Mouse (Mus musculus) embryonic facial prominence, embryonic 12.5 days (tissue): ENCODE results near the gene Wscd1. TPM values are rescaled to one million over a fixed set of nuclear protein-coding genes. Genes with fewer than 3 reads are reported as not detected.
A peak's percentile ranks its signal among the peaks of the same experiment; 100 is the strongest.

ENCODE experiments used
- ATAC-seq: fragments of 200-750 bp; cut with Nextera tagmentation; 2 replicates; pipeline ENCODE4 v1.8.0; 2017; ENCODE audit not compliant: insufficient number of reproducible peaks, insufficient read depth, low FRiP score, low TSS enrichment
- H3K27ac ChIP-seq: fragments of 300-500 bp; sonication (generic); 2 replicates; pipeline ENCODE4 v1.5.1; 2016; ENCODE audit warnings: mild to moderate bottlenecking
- H3K27me3 ChIP-seq: fragments of 300-500 bp; sonication (generic); 2 replicates; pipeline ENCODE4 v1.6.1; 2016; ENCODE audit warnings: mild to moderate bottlenecking, moderate library complexity
- H3K36me3 ChIP-seq: fragments of 300-500 bp; sonication (generic); 2 replicates; pipeline ENCODE4 v1.6.1; 2016; ENCODE audit warnings: mild to moderate bottlenecking
- H3K4me1 ChIP-seq: fragments of 300-500 bp; sonication (generic); 2 replicates; pipeline ENCODE4 v1.6.1; 2016
- H3K4me2 ChIP-seq: fragments of 300-500 bp; sonication (generic); replicated peaks from 2 replicates; pipeline ENCODE4 v1.6.1; 2016; ENCODE audit warnings: mild to moderate bottlenecking, moderate library complexity
- H3K4me3 ChIP-seq: fragments of 300-500 bp; sonication (generic); 2 replicates; pipeline ENCODE4 v1.5.1; 2016; ENCODE audit warnings: mild to moderate bottlenecking
- H3K9ac ChIP-seq: fragments of 300-500 bp; sonication (generic); 2 replicates; pipeline ENCODE4 v1.6.1; 2016; ENCODE audit warnings: mild to moderate bottlenecking, moderate library complexity
- H3K9me3 ChIP-seq: fragments of 300-500 bp; sonication (generic); 2 replicates; pipeline ENCODE4 v1.6.1; 2016; ENCODE audit warnings: mild to moderate bottlenecking, moderate library complexity
- WGBS: fragments of 180-500 bp; shearing (Covaris S2); methylation state at CpG from one replicate; pipeline ENCODE4 v1.1.7; 2016; 5-methylcytosine and 5-hydroxymethylcytosine counted together
- polyA plus RNA-seq: library from polyadenylated mRNA; unstranded; fragments of >200 nt; fragmentation: Nextera tagmentation; extraction: Ambion mirVana; gene quantifications from 2 replicates; pipeline ENCODE4 v1.2.1, GENCODE M21; 2016

The Wscd1 gene
- polyA plus RNA-seq: 7.2 and 8.9 TPM in 2 replicates

GRCm38 (mm10) chr11:71749671-71750070, at the start of gene Wscd1:
Gene Wscd1, plus strand, starts transcription at chr11:71749920.
- 11% methylated on average over 5 of the region's 5 CpGs for WGBS
- H3K27ac ChIP-seq: no peak within 1 kb of the TSS
- peaks cover 46% of the 10 kb centered on the region for H3K27me3 ChIP-seq
- peak within 1 kb of the TSS; percentile 60; the same call in 1 of the 2 replicates for H3K9ac ChIP-seq
- H3K4me1 ChIP-seq: peaks cover 6% of the 10 kb centered on the region; the same call in 1 of the 2 replicates
- no peak for ATAC-seq
- no peaks in the 10 kb centered on the region for H3K9me3 ChIP-seq
- H3K4me3 ChIP-seq: peak within 1 kb of the TSS; percentile 59
- H3K4me2 ChIP-seq: peak within 1 kb of the TSS; percentile 97
- no peaks in the 10 kb centered on the region for H3K36me3 ChIP-seq

DNA sequence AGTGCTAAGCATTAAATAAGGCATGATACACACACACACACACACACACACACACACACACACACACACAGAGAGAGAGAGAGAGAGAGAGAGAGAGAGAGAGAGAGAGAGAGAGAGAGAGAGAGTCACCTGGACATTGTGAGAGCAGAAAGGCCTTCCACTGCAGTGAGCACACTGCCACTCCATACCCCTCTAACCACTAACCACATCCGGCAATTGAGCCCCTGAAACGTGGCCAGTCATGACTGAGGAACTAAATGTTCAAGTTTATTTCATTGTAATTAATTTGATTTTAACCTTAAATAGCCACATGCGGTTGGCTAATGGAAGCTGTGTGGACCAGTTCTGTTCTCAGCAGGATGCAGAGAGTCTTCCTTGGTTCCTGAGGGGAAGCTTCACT, 21.7 kb upstream of the Wscd1 start:
- H3K27ac ChIP-seq: no peak overlapping the region

GRCm38 (mm10) chr11:71729287-71729686, 20.4 kb upstream of the Wscd1 start:
- Histone ChIP-seq H3K4me2 (no peak overlapping the region), H3K36me3 (no peaks in the 10 kb centered on the region), H3K9ac (no peak overlapping the region), H3K4me1 (no peaks in the 10 kb centered on the region), H3K27ac (no peak overlapping the region), H3K27me3 (no peaks in the 10 kb centered on the region), H3K4me3 (no peak overlapping the region), H3K9me3 (no peaks in the 10 kb centered on the region)
- ATAC-seq: no peak
- 69% methylated on average over 3 of the region's 3 CpGs for WGBS

More for the DNA sequence above, 21.7 kb upstream of the Wscd1 start:
- H3K4me3 ChIP-seq: no peak overlapping the region
- no peaks in the 10 kb centered on the region for H3K36me3 ChIP-seq
- ATAC-seq: no peak
- 73% methylated on average over 3 of the region's 3 CpGs for WGBS
- H3K9ac ChIP-seq: no peak overlapping the region
- no peaks in the 10 kb centered on the region for H3K27me3 ChIP-seq
- no peaks in the 10 kb centered on the region for H3K9me3 ChIP-seq
- no peaks in the 10 kb centered on the region for H3K4me1 ChIP-seq
- no peak overlapping the region for H3K4me2 ChIP-seq

DNA sequence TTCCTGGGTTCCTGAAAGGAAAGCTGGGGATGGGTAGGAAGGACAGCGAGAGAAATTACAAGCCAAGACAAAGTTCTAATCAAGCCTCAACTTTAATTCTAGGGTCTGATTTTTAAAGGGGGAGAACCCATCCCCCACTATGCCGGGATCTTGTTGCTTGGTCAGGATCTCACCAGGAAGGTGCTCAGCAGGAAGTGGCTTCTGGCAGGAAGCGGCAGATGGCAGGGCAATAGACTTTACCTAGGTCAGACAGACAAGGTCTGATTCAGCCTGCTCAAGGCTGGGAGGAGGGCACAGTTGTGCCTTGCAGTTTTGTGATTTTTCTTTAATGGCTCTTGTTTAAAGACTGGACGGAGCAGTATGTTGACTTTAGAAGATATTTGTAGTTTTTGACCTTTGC, 15.9 kb upstream of the Wscd1 start:
- H3K27me3 ChIP-seq: no peaks in the 10 kb centered on the region
- H3K27ac ChIP-seq: no peak overlapping the region
- no peak for ATAC-seq
- no peaks in the 10 kb centered on the region for H3K36me3 ChIP-seq
- no peak overlapping the region for H3K4me2 ChIP-seq
- H3K4me1 ChIP-seq: no peaks in the 10 kb centered on the region
- no peak overlapping the region for H3K4me3 ChIP-seq
- H3K9me3 ChIP-seq: no peaks in the 10 kb centered on the region
- 50% methylated on average over 4 of the region's 4 CpGs for WGBS
- H3K9ac ChIP-seq: no peak overlapping the region

- no peak overlapping the region for H3K27ac ChIP-seq
- WGBS: 33% methylated on average over 5 of the region's 5 CpGs
- H3K9ac ChIP-seq: no peak overlapping the region
Measured at GRCm38 (mm10) chr11:71737106-71737505, 12.6 kb upstream of the Wscd1 start.

DNA sequence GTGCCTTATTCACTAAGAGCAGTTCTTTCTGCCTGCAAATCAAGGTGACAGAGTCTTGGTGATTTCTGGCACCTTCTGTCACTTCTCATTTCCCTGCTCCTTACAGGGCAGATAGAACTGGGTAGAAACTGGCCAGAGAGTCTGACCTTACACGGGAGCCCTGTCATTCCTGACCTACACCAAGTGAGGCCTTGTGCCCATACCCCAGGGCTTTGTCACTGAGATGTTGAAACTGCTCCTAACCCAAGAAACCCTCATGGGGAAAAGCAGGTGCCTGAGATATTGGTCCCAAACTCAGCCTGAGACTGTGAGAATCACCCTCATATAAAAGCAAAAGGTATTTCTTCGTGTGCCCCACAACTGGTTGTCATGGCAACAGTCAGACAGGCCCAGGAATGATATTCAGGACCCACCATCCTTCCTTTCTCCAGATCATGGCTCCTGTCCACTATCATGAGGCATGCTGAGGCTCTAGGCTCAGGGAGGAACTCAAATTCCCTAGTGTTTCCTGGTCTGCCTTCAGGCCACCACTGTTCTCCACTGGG, 11.1 kb upstream of the Wscd1 start:
- Histone ChIP-seq H3K4me1 (no peaks in the 10 kb centered on the region), H3K9ac (no peak overlapping the region), H3K4me2 (no peak overlapping the region), H3K27me3 (peaks cover 9% of the 10 kb centered on the region; the same call in 1 of the 2 replicates), H3K27ac (no peak overlapping the region), H3K9me3 (no peaks in the 10 kb centered on the region), H3K36me3 (no peaks in the 10 kb centered on the region), H3K4me3 (no peak overlapping the region)
- WGBS: 68% methylated on average over 2 of the region's 2 CpGs
- no peak for ATAC-seq

More at GRCm38 (mm10) chr11:71737106-71737505, 12.6 kb upstream of the Wscd1 start:
- no peaks in the 10 kb centered on the region for H3K9me3 ChIP-seq
- H3K4me1 ChIP-seq: no peaks in the 10 kb centered on the region
- ATAC-seq: no peak
- H3K4me3 ChIP-seq: no peak overlapping the region
- H3K36me3 ChIP-seq: no peaks in the 10 kb centered on the region
- no peak overlapping the region for H3K4me2 ChIP-seq
- peaks cover 9% of the 10 kb centered on the region; the same call in 1 of the 2 replicates for H3K27me3 ChIP-seq

- WGBS: 78% methylated on average over 3 of the region's 3 CpGs
- ATAC-seq: no peak
Measured at GRCm38 (mm10) chr11:71745875-71746274, 3.8 kb upstream of the Wscd1 start.

GRCm38 (mm10) chr11:71747719-71748118, 2.0 kb upstream of the Wscd1 start:
- Histone ChIP-seq H3K36me3 (no peaks in the 10 kb centered on the region), H3K27ac (no peak overlapping the region), H3K9ac (no peak overlapping the region), H3K27me3 (peaks cover 34% of the 10 kb centered on the region), H3K4me2 (no peak overlapping the region), H3K4me3 (no peak overlapping the region), H3K9me3 (no peaks in the 10 kb centered on the region), H3K4me1 (peaks cover 6% of the 10 kb centered on the region; the same call in 1 of the 2 replicates)
- 70% methylated on average over 7 of the region's 7 CpGs for WGBS
- ATAC-seq: no peak

More at GRCm38 (mm10) chr11:71745875-71746274, 3.8 kb upstream of the Wscd1 start:
- Histone ChIP-seq H3K9me3 (no peaks in the 10 kb centered on the region), H3K9ac (no peak overlapping the region), H3K27ac (no peak overlapping the region), H3K36me3 (no peaks in the 10 kb centered on the region), H3K4me2 (no peak overlapping the region), H3K27me3 (peaks cover 21% of the 10 kb centered on the region), H3K4me3 (no peak overlapping the region), H3K4me1 (no peaks in the 10 kb centered on the region)

DNA sequence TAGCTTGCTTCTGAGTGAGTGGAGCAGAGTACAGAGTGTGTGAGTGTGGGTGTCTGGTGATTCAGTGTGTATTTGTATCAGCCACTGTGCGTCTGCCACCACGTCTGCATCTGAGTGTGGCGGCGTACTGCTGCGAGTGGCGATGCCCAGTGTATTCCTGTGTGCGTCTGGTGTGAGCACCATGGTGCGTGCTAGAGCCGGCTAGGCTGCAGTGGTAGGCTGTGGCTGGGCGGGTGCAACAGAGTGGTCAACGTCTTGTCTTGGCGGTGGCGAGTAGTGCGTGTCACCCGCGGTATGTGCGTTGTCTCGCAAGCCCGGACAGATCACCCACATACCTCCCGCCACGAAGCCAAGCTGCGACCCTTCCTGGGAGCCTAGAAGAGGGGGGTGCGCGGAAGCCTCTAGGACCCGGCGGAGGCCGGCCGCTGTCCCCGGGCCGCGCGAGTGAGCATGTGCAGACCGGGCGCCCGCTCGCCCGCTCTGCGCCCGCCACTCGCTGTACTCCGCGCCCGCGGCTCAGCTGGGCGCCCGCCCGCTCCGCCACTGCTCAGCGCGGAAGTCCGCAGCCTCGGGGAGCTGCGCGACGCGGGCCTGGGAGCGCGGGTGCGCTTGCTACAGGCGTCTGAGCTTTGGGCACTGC, 934 bp downstream of the Wscd1 start:
- H3K4me2 ChIP-seq: peak overlapping the region; percentile 97
- H3K9me3 ChIP-seq: no peaks in the 10 kb centered on the region
- peak overlapping the region; percentile 59 for H3K4me3 ChIP-seq
- 2% methylated on average over 60 of the region's 60 CpGs for WGBS
- H3K27ac ChIP-seq: no peak overlapping the region
- no peaks in the 10 kb centered on the region for H3K36me3 ChIP-seq
- H3K9ac ChIP-seq: peak overlapping the region; percentile 60
- H3K4me1 ChIP-seq: peaks cover 6% of the 10 kb centered on the region; the same call in 1 of the 2 replicates
- ATAC-seq: peak; percentile 82
- peaks cover 51% of the 10 kb centered on the region for H3K27me3 ChIP-seq

DNA sequence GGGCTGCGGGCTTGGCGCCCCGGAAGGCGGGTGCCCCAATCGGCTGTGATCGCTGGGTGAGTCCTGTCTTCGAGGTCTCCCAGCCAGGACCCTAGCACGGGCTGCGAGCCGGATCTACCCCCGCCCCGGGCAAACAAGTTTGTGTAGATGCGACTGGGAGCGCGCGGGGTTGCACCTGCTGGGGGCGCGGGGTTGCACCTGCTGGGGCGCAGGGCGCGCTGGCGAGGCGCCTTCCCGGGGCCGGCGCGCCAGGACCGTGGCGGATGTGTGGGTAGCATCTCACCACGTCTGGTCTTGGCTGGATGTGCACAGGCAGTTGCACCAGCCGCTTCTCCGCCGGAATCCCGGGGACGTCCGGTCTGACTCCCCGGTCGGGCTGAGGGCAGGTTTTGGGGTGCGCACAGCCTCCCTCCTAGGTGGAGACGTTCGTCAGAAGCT, 1.5 kb downstream of the Wscd1 start:
- no peak for ATAC-seq
- H3K9ac ChIP-seq: peak overlapping the region; percentile 60
- WGBS: under 1% methylated on average over 41 of the region's 41 CpGs

DNA sequence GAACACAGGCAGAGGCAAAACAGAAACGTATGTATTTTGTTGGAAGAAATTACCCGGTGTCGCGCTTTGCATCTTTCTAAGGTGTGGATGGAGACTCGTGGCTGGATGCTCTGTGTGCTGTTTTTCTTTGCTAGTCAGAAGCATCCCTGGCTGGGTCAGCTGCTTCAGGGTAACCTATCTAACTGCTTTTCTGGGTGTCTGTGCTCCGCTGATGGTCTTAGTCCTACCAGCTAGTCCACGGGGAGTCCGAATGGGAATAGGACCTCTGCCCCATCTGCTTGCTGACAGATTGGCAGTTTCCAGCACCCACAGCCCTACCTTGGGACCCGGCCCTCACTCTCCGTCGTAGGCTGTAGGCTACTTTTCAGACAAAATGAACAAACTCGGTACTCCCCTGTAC, 2.0 kb downstream of the Wscd1 start:
- Histone ChIP-seq H3K27ac (no peak overlapping the region), H3K9ac (0 out of 2 replicates have a peak overlapping the region, but pooled peaks have one; percentile 60), H3K4me2 (peak overlapping the region; percentile 97), H3K27me3 (peaks cover 53% of the 10 kb centered on the region), H3K4me1 (peaks cover 6% of the 10 kb centered on the region; the same call in 1 of the 2 replicates), H3K36me3 (no peaks in the 10 kb centered on the region), H3K4me3 (peak overlapping the region; percentile 59), H3K9me3 (no peaks in the 10 kb centered on the region)
- ATAC-seq: no peak
- 34% methylated on average over 12 of the region's 12 CpGs for WGBS

More for the DNA sequence above, 1.5 kb downstream of the Wscd1 start:
- Histone ChIP-seq H3K4me3 (peak overlapping the region; percentile 59), H3K27me3 (peaks cover 53% of the 10 kb centered on the region), H3K36me3 (no peaks in the 10 kb centered on the region), H3K4me1 (peaks cover 6% of the 10 kb centered on the region; the same call in 1 of the 2 replicates), H3K4me2 (peak overlapping the region; percentile 97), H3K9me3 (no peaks in the 10 kb centered on the region), H3K27ac (no peak overlapping the region)

DNA sequence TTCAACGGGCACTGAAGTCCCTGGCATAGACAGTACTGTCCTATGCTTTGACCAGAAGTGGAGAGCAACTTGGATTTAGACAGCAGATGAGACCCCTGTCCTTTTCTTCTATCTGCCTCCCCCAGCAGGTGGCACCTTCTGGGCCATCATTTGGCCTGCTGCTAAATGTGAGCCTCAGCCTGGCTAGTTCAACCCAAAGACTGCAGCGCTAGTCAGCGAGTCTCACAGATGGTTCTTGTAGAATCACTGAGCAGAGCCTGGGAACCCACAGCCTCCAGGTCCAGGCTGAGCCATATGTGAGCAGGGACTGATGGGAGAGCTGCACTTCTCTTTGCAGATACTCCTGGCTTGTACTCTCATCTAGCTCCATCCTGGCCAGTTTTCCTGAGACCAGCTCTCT, 2.9 kb downstream of the Wscd1 start:
- Histone ChIP-seq H3K27ac (no peak overlapping the region), H3K4me3 (no peak overlapping the region), H3K36me3 (no peaks in the 10 kb centered on the region), H3K4me1 (peaks cover 6% of the 10 kb centered on the region; the same call in 1 of the 2 replicates), H3K27me3 (peaks cover 53% of the 10 kb centered on the region), H3K9ac (no peak overlapping the region), H3K4me2 (no peak overlapping the region), H3K9me3 (no peaks in the 10 kb centered on the region)
- ATAC-seq: no peak
- 70% methylated on average over 3 of the region's 3 CpGs for WGBS
